Mouse (Mus musculus): ENCODE results near the gene BC025920.

The BC025920 gene

GRCm38 (mm10) chr10:81574081-81575056 lies 31.7 kb upstream of the BC025920 start, which contains the start of gene Tle2:
Gene Tle2 (plus strand): TSS chr10:81574561.
- peak; percentile 45 for DNase-seq

- DNase-seq: peak; percentile 81
These were observed 30.9 kb upstream of the BC025920 start for GRCm38 (mm10) chr10:81575208-81575631.

- DNase-seq: peak; percentile 18
These were observed 30.4 kb upstream of the BC025920 start for GRCm38 (mm10) chr10:81575695-81576094.

- no peak for DNase-seq
These were observed 26.1 kb upstream of the BC025920 start for GRCm38 (mm10) chr10:81579967-81580366.

GRCm38 (mm10) chr10:81580441-81581070 lies 25.5 kb upstream of the BC025920 start:
- DNase-seq: no peak

GRCm38 (mm10) chr10:81583347-81583746 lies 22.7 kb upstream of the BC025920 start:
- DNase-seq: no peak

GRCm38 (mm10) chr10:81588739-81589138 lies 17.3 kb upstream of the BC025920 start:
- DNase-seq: no peak

GRCm38 (mm10) chr10:81591846-81592245 lies 14.2 kb upstream of the BC025920 start:
- no peak for DNase-seq

GRCm38 (mm10) chr10:81592631-81593030 lies 13.4 kb upstream of the BC025920 start:
- DNase-seq: no peak

GRCm38 (mm10) chr10:81593223-81593622 lies 12.8 kb upstream of the BC025920 start:
- DNase-seq: no peak

GRCm38 (mm10) chr10:81593935-81594334 lies 12.1 kb upstream of the BC025920 start:
- no peak for DNase-seq

GRCm38 (mm10) chr10:81595599-81595998 lies 10.5 kb upstream of the BC025920 start:
- DNase-seq: no peak

- DNase-seq: peak; percentile 62
These were observed 9.5 kb upstream of the BC025920 start for GRCm38 (mm10) chr10:81596611-81597010.

- peak; percentile 61 for DNase-seq
These were observed 8.7 kb upstream of the BC025920 start for GRCm38 (mm10) chr10:81597137-81597950.

GRCm38 (mm10) chr10:81598342-81598741 lies 7.7 kb upstream of the BC025920 start:
- no peak for DNase-seq

GRCm38 (mm10) chr10:81598871-81599270 lies 7.2 kb upstream of the BC025920 start:
- DNase-seq: no peak

GRCm38 (mm10) chr10:81599630-81600029 lies 6.4 kb upstream of the BC025920 start:
- no peak for DNase-seq

- peak; percentile 20 for DNase-seq
These were observed 6.0 kb upstream of the BC025920 start for GRCm38 (mm10) chr10:81600096-81600495.

GRCm38 (mm10) chr10:81600738-81601203 lies 5.3 kb upstream of the BC025920 start, which contains the start of gene Tle6:
Gene Tle6 (minus strand): TSS chr10:81601073.
- peak; percentile 98 for DNase-seq

- no peak for DNase-seq
These were observed 4.6 kb upstream of the BC025920 start for GRCm38 (mm10) chr10:81601396-81601905.

GRCm38 (mm10) chr10:81602741-81603151 lies 3.3 kb upstream of the BC025920 start:
- DNase-seq: peak; percentile 79
